Mouse (Mus musculus): ENCODE results near the gene Bckdha.

DNA sequence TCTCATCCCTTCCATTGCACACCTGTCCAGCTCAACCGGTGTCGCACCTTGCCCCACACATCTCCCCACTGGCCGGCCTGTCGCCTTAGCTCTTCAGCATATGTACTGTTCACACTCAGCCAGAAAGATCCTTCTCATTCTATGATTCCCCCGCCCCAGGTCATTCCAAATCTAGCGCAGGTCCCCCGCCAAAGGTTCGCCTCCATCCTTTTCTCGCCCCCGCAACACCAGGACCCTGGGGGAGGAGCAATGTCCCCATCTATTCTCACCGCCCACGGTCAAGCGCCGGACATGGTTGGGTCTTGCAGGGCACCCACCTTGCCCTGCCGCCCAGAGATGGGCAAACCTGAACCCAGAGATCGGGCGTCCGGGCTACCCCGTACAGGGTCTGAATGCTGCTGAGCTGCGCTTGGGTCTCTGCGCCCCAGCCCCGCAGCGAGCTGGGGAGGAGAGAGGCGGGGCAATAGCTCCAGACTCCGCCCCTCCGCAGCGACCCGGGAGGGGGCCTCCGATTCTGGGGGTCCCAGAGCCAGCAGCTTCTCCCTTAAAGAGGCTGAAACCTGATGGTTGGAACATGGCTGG, 16.0 kb upstream of the Bckdha start, which contains the start of gene Tmem91:
- TF ChIP-seq GATA1 (IDR thresholded peaks at IDR 0.05; ENCODE audit: low read length) (no peak), TAL1 (IDR thresholded peaks at IDR 0.05; ENCODE audit: low read length) (no peak)

Data from erythroblast, embryonic 14.5 days (primary cell).